Mouse (Mus musculus) spleen, adult 2 months (tissue): Measurements from ENCODE around the gene Ptch1.

ENCODE experiments used
- CTCF ChIP-seq: fragments of 200-500 bp; IDR thresholded peaks from 2 replicates; pipeline ENCODE4 v1.5.1; 2011; ENCODE audit warnings: mild to moderate bottlenecking, inconsistent platforms; ENCODE audit not compliant: insufficient read depth, insufficient read length, insufficient replicate concordance; ENCODE audit errors: extremely low read depth
- POLR2A ChIP-seq: fragments of 200-500 bp; IDR thresholded peaks from 2 replicates; pipeline ENCODE4 v1.6.1; 2011; ENCODE audit warnings: low read depth, low read length, inconsistent platforms

DNA sequence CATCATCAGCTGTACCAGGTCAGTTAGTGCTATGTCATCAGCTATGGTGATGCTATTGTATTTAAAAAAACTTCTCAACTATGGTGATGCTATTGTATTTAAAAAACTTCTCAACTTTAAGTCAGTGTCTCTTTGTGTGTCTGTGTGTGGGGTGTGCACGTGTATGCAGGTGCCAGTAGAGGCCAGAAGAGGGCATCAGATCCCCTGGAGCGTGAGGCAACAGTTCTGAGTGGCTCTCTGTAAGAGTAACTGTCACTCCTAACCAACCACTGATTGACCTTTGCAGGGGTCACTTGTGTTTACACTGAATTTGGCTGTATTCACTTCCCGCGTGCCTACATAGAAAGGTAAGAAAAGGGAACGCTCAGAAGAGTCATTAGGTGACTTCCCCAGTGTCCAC lies 65.6 kb downstream of the Ptch1 start:
- no peak for TF ChIP-seq POLR2A
- TF ChIP-seq CTCF = no peak
